Mouse (Mus musculus): ENCODE data around the gene Bcl2a1b. TPM values are rescaled to one million over a fixed set of nuclear protein-coding genes. Genes with fewer than 3 reads are reported as not detected.
"Not testable (repeated sequence)": the region's sequence is repeated elsewhere in the genome, so short reads cannot be mapped to it uniquely, and the experiment has no call there.

Gene Bcl2a1b
- total RNA-seq, 2 experiments from 2014 or later, result 2.9 to 6.4 TPM

DNA sequence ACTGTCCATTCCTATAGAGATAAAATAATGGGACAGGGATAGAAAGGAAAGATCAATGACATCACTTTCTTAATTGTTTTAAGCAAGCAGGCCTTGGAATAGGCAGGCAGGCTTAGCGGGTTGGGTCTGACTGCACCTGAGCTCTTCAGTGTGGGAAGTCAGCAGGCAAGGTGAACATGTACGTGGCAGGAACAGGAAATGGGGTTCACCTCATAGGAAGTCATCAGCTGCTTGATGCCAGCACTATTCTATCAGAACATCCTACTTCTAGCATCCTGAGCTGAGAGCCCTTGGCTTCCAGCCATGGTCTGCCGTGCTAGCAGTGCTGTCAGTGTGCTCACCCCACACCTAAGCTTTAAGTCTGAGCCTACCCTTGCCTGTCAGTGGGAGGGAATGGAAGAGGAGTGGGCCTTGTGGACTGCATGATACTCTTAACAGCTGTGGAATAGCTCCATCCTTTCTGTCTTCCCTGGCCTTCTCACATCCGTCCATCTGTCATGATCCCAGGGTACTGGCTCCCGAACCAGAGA lies 40.0 kb downstream of the Bcl2a1b start:
- DNase-seq (ENCODE audit: low spot score in 2 of 2), result not testable (repeated sequence)

DNA sequence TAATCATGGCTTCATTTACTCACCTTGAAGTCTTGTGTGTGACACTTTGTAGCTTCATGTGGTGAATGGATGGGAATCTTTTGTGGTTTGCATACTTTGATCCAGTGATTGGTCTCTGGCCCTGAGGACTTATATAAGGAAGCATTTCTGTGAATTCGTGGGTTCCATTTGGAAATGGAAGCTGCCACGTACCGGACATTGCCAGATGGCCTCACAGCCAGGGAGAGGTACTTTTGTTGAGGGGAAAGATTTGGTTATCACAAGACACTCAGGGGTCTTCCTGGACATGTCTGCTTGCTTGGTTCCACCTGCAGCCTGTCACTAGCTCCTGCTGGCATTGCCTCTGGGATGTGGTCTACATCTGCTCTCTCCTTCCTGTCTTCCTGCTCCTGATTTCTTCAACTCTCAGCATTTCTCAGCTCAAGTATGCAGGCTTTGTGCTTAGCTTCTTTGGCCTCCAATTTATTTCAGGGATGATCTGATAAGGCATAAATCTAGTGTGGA lies 41.6 kb downstream of the Bcl2a1b start:
- DNase-seq (ENCODE audit: low spot score in 2 of 2), result not testable (repeated sequence)

DNA sequence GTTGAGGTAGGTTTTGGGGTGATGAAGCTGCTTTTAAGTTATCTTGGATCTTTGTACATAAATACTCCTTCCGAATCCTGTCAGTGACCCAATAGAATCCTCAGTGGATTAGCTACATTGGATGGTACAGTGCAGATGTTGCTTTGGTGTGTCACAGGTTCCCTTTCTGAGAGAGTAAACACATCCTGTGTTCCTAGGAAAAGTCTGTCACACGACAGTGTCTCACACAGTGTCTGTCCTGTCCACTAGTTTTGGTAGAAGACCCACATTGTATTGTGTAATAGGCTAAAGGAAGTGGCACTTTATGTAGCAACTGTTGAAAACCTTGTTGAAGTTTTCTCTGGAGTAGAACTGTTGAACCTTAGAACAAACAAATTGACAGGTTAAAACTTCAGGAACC lies 54.4 kb downstream of the Bcl2a1b start:
- DNase-seq (ENCODE audit: low spot score in 2 of 2), result no peak

DNA sequence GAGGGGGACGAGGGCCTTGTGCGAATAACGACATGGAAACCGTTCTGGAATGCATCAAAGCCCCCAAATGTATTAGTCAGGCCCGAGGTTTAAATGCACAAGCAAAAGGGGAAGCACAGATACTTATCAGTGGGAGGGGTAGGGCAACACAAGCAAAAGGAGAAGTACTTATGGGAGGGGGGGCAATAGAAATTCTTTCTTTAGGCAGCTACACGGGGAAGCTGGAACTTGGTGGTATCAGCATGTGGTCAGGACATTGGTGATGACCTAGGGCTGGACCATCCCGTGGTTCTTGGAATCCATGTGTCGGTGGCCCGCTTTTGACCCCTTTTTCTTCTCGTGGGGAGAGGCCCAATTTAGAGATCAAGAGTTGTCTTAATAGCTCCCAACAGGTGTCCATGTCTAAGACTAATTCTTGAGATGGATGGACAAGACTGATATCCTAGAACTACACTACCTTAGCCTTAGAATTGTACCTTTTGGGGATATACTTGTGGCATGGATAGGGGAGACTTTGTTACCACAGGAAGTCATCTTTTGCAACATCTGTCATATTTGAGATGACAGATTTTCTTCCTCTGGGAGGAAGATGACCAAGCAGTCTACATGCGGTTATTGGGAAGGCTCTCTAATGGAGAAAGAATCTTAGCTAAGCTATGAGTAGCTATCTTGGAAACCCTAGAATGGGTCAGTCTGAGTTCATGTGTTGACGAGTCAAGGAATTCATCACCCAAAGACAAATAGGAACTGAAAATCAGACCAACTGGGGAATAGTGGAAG lies 57.7 kb downstream of the Bcl2a1b start:
- DNase-seq (ENCODE audit: low spot score in 2 of 2), result no peak

Other genes starting within 250 kb of the Bcl2a1b start
- 1 to 10 TPM; 2.1 to 2.3 TPM for gene Bcl2a1a, start 242.3 kb upstream of the Bcl2a1b start, total RNA-seq (2021)
- gene Trim43b, start 106.4 kb upstream of the Bcl2a1b start, total RNA-seq (2021), result under 1 TPM; 0.20 to 0.96 TPM
- gene Gm29094, start 170 bp downstream of the Bcl2a1b start, total RNA-seq (2021), result not detected
- gene Mthfs, start 11.5 kb downstream of the Bcl2a1b start, total RNA-seq (2021), result 10 to 100 TPM; 28.8 to 29.8 TPM